Mouse (Mus musculus) MEL (cell line): ENCODE data around the gene Dclk3.

ENCODE experiments used
- CTCF ChIP-seq, 3 experiments: IDR thresholded peaks in 2 of 3; conservative IDR thresholded peaks in 1 of 3; 2 replicates each; pipeline ENCODE4 v1.5.1; 2011 to 2012; ENCODE audit warnings: low read length in 3 of 3, low read depth in 2 of 3, mild to moderate bottlenecking in 2 of 3, improper control_type of control experiment in 1 of 3, inconsistent platforms in 1 of 3, mixed read lengths in 1 of 3, moderate library complexity in 1 of 3; ENCODE audit not compliant: control insufficient read depth in 1 of 3, insufficient read depth in 1 of 3, poor library complexity in 1 of 3, severe bottlenecking in 1 of 3
- E2F4 ChIP-seq: IDR thresholded peaks from 2 replicates; pipeline ENCODE4 v1.6.1; 2011; ENCODE audit warnings: low read depth, low read length, improper control_type of control experiment, borderline replicate concordance
- ELF1 ChIP-seq: IDR thresholded peaks from 2 replicates; pipeline ENCODE4 v1.6.1; 2014; ENCODE audit warnings: low read depth, mild to moderate bottlenecking, inconsistent platforms, low read length, improper control_type of control experiment, moderate library complexity
- EP300 ChIP-seq, 2 experiments: IDR thresholded peaks; 2 replicates each; pipeline ENCODE4 v1.6.1; 2011; ENCODE audit warnings: improper control_type of control experiment in 2 of 2, low read length in 2 of 2, low read depth in 1 of 2, mild to moderate bottlenecking in 1 of 2
- MEF2A ChIP-seq: IDR thresholded peaks from 2 replicates; pipeline ENCODE4 v1.6.1; 2014; ENCODE audit warnings: low read depth, mild to moderate bottlenecking, inconsistent platforms, low read length, improper control_type of control experiment; ENCODE audit not compliant: poor library complexity, insufficient replicate concordance, severe bottlenecking; ENCODE audit errors: extremely low read depth
- POLR2A ChIP-seq, 2 experiments: IDR thresholded peaks; 2 replicates each; pipeline ENCODE4 v1.6.1; 2011 to 2012; ENCODE audit warnings: low read length in 2 of 2, mild to moderate bottlenecking in 2 of 2, control low read depth in 1 of 2, improper control_type of control experiment in 1 of 2, low read depth in 1 of 2, moderate library complexity in 1 of 2; ENCODE audit not compliant: control insufficient read depth in 1 of 2, insufficient read depth in 1 of 2, poor library complexity in 1 of 2
- POLR2AphosphoS5 ChIP-seq: IDR thresholded peaks from 2 replicates; pipeline ENCODE4 v1.6.1; 2012; ENCODE audit warnings: low read depth, borderline replicate concordance, mild to moderate bottlenecking, inconsistent platforms, low read length, moderate library complexity, mixed read lengths
- SMC3 ChIP-seq: IDR thresholded peaks from 2 replicates; pipeline ENCODE4 v1.6.1; 2011; ENCODE audit warnings: low read depth, low read length, improper control_type of control experiment
- UBTF ChIP-seq: IDR thresholded peaks from 2 replicates; pipeline ENCODE4 v1.6.1; 2012; ENCODE audit warnings: low read depth, mild to moderate bottlenecking, inconsistent platforms, low read length, improper control_type of control experiment, moderate library complexity, borderline replicate concordance; ENCODE audit not compliant: insufficient read depth
- ZC3H11A ChIP-seq: IDR thresholded peaks from 2 replicates; pipeline ENCODE4 v1.6.1; 2012; ENCODE audit warnings: low read depth, mild to moderate bottlenecking, inconsistent platforms, low read length, improper control_type of control experiment
- ZKSCAN1 ChIP-seq: IDR thresholded peaks from 2 replicates; pipeline ENCODE4 v1.6.1; 2012; ENCODE audit warnings: low read depth, mild to moderate bottlenecking, inconsistent platforms, low read length, improper control_type of control experiment, moderate library complexity

- TF ChIP-seq UBTF (no peak), EP300 (IDR thresholded peaks at IDR 0.05; ENCODE audit: low read depth in 1 of 2, low read length in 2 of 2) (no peak), ZKSCAN1 (no peak), MEF2A (no peak), E2F4 (no peak), POLR2AphosphoS5 (no peak), ELF1 (no peak), CTCF (IDR thresholded peaks at IDR 0.05 in 2 of 3, conservative IDR thresholded peaks at IDR 0.05 in 1 of 3; ENCODE audit: control insufficient read depth in 1 of 3, insufficient read depth in 1 of 3, low read depth in 2 of 3, low read length in 3 of 3, poor library complexity in 1 of 3, severe bottlenecking in 1 of 3) (no peak), POLR2A (IDR thresholded peaks at IDR 0.05; ENCODE audit: control insufficient read depth in 1 of 2, insufficient read depth in 1 of 2, low read depth in 1 of 2, low read length in 2 of 2, poor library complexity in 1 of 2) (no peak), SMC3 (no peak), ZC3H11A (no peak)
Observed at GRCm38 (mm10) chr9:111506075-111506474, 67.2 kb downstream of the Dclk3 start.
